Comparison of ENCODE assay signal across 27 mouse cellular contexts in genomic region chr2:166110764-166111163, GRCm38 (mm10). TPM values are rescaled to one million over a fixed set of nuclear protein-coding genes. Genes with fewer than 3 reads are reported as not detected.
DNase-seq lines count a peak whose midpoint lies in the region; ATAC-seq and TF ChIP-seq lines count a peak whose summit lies in the region.
"Had no signal": no experiment of that assay in that cellular context is flagged by ENCODE, and none has a peak within 500 bp of the region (broad histone marks: within the 10 kb centered on the region; RNA-seq: fewer than 3 reads in every experiment).

No protein-coding gene starts in this region.

- no peak overlapping the region for H3K9ac ChIP-seq in kidney, embryonic 14.5 days (ENCODE audit: low read depth, low read length)
- no peak overlapping the region for H3K9ac ChIP-seq in kidney, postnatal 0 days (ENCODE audit: low read depth, low read length)
- H3K9ac ChIP-seq: embryonic facial prominence, embryonic 13.5 days; forebrain, embryonic 12.5 days; forebrain, embryonic 15.5 days; heart, embryonic 12.5 days; heart, embryonic 15.5 days; hindbrain, embryonic 14.5 days had no signal

- H3K4me1 ChIP-seq in kidney, embryonic 14.5 days (ENCODE audit: control insufficient read depth, insufficient read depth, low read length), result peaks cover 23% of the 10 kb centered on the region
- H3K4me1 ChIP-seq in kidney, postnatal 0 days (replicated peaks; ENCODE audit: insufficient read depth, low read length), result peaks cover 5% of the 10 kb centered on the region; the same call in 1 of the 2 replicates
- H3K4me1 ChIP-seq in brown adipose tissue, adult 24 weeks (ENCODE audit: control insufficient read depth, insufficient read depth, insufficient read length, low read length), result peaks cover 15% of the 10 kb centered on the region

- H3K27me3 ChIP-seq in kidney, embryonic 14.5 days (ENCODE audit: control insufficient read depth, insufficient read depth, low read length), result no peaks in the 10 kb centered on the region
- H3K27me3 ChIP-seq in kidney, postnatal 0 days (ENCODE audit: insufficient read depth, low read length), result no peaks in the 10 kb centered on the region
- H3K27me3 ChIP-seq: embryonic facial prominence, embryonic 13.5 days; forebrain, embryonic 12.5 days; forebrain, embryonic 15.5 days; heart, embryonic 12.5 days; heart, embryonic 15.5 days had no signal

- WGBS in kidney, embryonic 14.5 days, result 45% methylated on average over 8 of the region's 8 CpGs
- 44% methylated on average over 8 of the region's 8 CpGs for WGBS in kidney, postnatal 0 days

- H3K27ac ChIP-seq in kidney, embryonic 14.5 days (ENCODE audit: low read depth, low read length), result no peak overlapping the region
- no peak overlapping the region for H3K27ac ChIP-seq in kidney, postnatal 0 days
- H3K27ac ChIP-seq in brown adipose tissue, adult 24 weeks (replicated peaks; ENCODE audit: low read depth, low read length), result peak overlapping the region; percentile 65
- H3K27ac ChIP-seq: embryonic facial prominence, embryonic 10.5 days; embryonic facial prominence, embryonic 13.5 days; forebrain, embryonic 12.5 days; forebrain, embryonic 15.5 days; heart, adult 2 months; heart, embryonic 15.5 days; hindbrain, embryonic 14.5 days had no signal

- H3K9me3 ChIP-seq in kidney, embryonic 14.5 days (ENCODE audit: control insufficient read depth, low read length), result no peaks in the 10 kb centered on the region
- H3K9me3 ChIP-seq in kidney, postnatal 0 days (replicated peaks; ENCODE audit: low read length), result no peaks in the 10 kb centered on the region
- H3K9me3 ChIP-seq: embryonic facial prominence, embryonic 13.5 days; forebrain, embryonic 12.5 days; forebrain, embryonic 15.5 days; heart, embryonic 12.5 days; heart, embryonic 15.5 days had no signal

- H3K36me3 ChIP-seq in kidney, embryonic 14.5 days (ENCODE audit: control insufficient read depth, insufficient read depth, low read length), result peaks cover 2% of the 10 kb centered on the region; the same call in 1 of the 2 replicates
- H3K36me3 ChIP-seq in kidney, postnatal 0 days (ENCODE audit: insufficient read depth, low read length), result no peaks in the 10 kb centered on the region
- H3K36me3 ChIP-seq: forebrain, embryonic 15.5 days had no signal

- DNase-seq in kidney, adult 18-20 months, result no peak
- no peak for DNase-seq in kidney, postnatal 0 days (ENCODE audit: low spot score)
- no peak for DNase-seq in kidney, adult 9 months
- DNase-seq in gastrocnemius, adult 18-20 months (ENCODE audit: low spot score), result no peak
- DNase-seq: adrenal gland, postnatal 14 days; cerebellum, adult 11-12 months; cerebellum, adult 8-10 months; cerebellum, postnatal 10 days; cerebellum, postnatal 36 days; embryo, embryonic 11 days; gastrocnemius, postnatal 10 days; gastrocnemius, postnatal 36 days; heart, adult 2 months; heart, postnatal 10 days; heart, postnatal 36 days had no signal

- 0 out of 2 replicates have a peak, but pooled peaks have one; percentile 29 for ATAC-seq in kidney, embryonic 14.5 days (ENCODE audit: low FRiP score, low TSS enrichment)
- ATAC-seq in kidney, postnatal 0 days (replicated peaks; ENCODE audit: low FRiP score, low read depth), result peak; percentile 31; the same call in 1 of the 2 replicates
- ATAC-seq: CD4-positive, CD25-positive, alpha-beta regulatory T cell, adult 4 months; forebrain, embryonic 15.5 days had no signal

- no peak overlapping the region for H3K4me3 ChIP-seq in kidney, embryonic 14.5 days (ENCODE audit: low read length)
- H3K4me3 ChIP-seq in kidney, postnatal 0 days (replicated peaks; ENCODE audit: low read depth, low read length), result no peak overlapping the region
- no peak overlapping the region for H3K4me3 ChIP-seq in brown adipose tissue, adult 24 weeks (ENCODE audit: insufficient read depth, low read depth, low read length)
- H3K4me3 ChIP-seq: embryonic facial prominence, embryonic 10.5 days; embryonic facial prominence, embryonic 13.5 days; erythroblast, embryonic 14.5 days; forebrain, embryonic 12.5 days; forebrain, embryonic 15.5 days; heart, adult 2 months; heart, embryonic 12.5 days; heart, embryonic 15.5 days had no signal

- TF ChIP-seq CTCF in kidney, postnatal 0 days (IDR thresholded peaks at IDR 0.05; ENCODE audit: low read depth), result no peak

- no peak overlapping the region for H3K4me2 ChIP-seq in kidney, embryonic 14.5 days (replicated peaks; ENCODE audit: low read depth, low read length)
- no peak overlapping the region for H3K4me2 ChIP-seq in kidney, postnatal 0 days (ENCODE audit: low read length)
- H3K4me2 ChIP-seq: embryonic facial prominence, embryonic 13.5 days; forebrain, embryonic 12.5 days; forebrain, embryonic 15.5 days; heart, embryonic 12.5 days; heart, embryonic 15.5 days; hindbrain, embryonic 14.5 days had no signal

RNA-seq across cellular contexts. Expression of gene Sulf2, which starts 44.7 kb away (rescaled TPM):
- 69.3 and 80.4 TPM in 2 replicates for polyA plus RNA-seq in kidney, embryonic 14.5 days (2014; fragmentation: Nextera tagmentation; extraction: Ambion mirVana)
- polyA plus RNA-seq in kidney, postnatal 0 days (2015; fragmentation: Nextera tagmentation; extraction: Ambion mirVana), result 43.6 and 45.1 TPM in 2 replicates
- polyA plus RNA-seq in brown adipose tissue, adult 24 weeks (2012; ENCODE audit: insufficient read depth, insufficient read length, missing spikeins), result 40.8 and 47.5 TPM in 2 replicates
- total RNA-seq in gastrocnemius, adult 18-20 months (2021), result 10 to 100 TPM in 1 of 2 experiments, 1 to 10 TPM in 1; 8.7 to 12.3 TPM
- total RNA-seq: MEL had no signal
